Mouse (Mus musculus) ES-Bruce4 (cell line): Measurements from ENCODE around the gene Kif3a.

ENCODE experiments used
- CTCF ChIP-seq: IDR thresholded peaks from one replicate; pipeline ENCODE4 v1.8.1; 2011; ENCODE audit warnings: low read depth, low read length
- EP300 ChIP-seq: IDR thresholded peaks from 2 replicates; pipeline ENCODE4 v1.6.1; 2011; ENCODE audit warnings: low read depth, low read length; ENCODE audit not compliant: insufficient read depth
- POLR2A ChIP-seq: IDR thresholded peaks from one replicate; pipeline ENCODE4 v1.8.1; 2011; ENCODE audit warnings: low read length; ENCODE audit not compliant: insufficient read depth

DNA sequence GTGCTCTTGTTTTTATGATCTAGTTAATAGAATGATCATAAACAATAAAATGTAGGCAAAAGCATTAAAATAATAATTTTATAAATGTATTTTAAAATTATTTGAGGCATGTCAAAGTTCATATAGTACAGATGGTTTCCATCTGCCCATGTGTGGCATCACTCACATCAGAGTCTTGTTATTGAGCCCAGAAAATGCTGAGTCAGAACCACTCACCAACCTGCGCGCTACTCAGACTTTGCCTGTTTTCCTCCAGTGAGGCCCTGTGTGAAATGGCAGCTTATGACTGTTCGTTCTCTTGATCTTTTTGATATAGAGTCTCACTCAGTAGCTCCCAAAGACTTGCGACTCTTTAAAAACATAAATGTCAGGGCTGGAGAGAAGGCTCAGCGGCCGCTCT is 18.3 kb downstream of the Kif3a start:
- no peak for TF ChIP-seq CTCF
- TF ChIP-seq POLR2A = no peak
- TF ChIP-seq EP300 = no peak
